Mouse (Mus musculus): ENCODE measurements around the gene Zkscan7. TPM values are rescaled to one million over a fixed set of nuclear protein-coding genes. Genes with fewer than 3 reads are reported as not detected.

The Zkscan7 gene
- polyA plus RNA-seq, 1 experiment, result 6.5 TPM

DNA sequence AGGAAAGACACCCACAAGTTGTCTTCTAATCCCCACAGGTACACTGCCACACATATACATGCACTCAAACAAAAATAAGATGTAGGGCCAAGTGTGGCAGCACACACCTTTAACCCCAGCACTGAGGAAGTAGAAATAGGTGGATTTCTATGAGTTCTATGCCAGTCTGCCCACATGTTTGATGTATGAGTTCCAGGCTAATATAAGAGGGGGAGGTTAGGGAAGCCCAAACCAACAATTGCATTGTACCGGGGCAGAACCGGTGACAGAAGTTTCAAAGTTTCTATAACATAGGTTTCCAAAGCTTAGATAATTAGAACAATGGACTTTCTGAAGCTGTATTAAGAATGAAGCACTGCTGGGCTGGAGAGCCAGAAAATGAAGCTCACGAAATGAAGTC lies 20.6 kb upstream of the Zkscan7 start:
- no peak overlapping the region for H3K27ac ChIP-seq (ENCODE audit: insufficient read depth, low read depth, low read length)
- peaks cover 3% of the 10 kb centered on the region; the same call in 1 of the 2 replicates for H3K4me1 ChIP-seq (ENCODE audit: control insufficient read depth, insufficient read depth, low read length)
- H3K27me3 ChIP-seq (replicated peaks; ENCODE audit: control insufficient read depth, insufficient read depth, low read length), result no peaks in the 10 kb centered on the region
- H3K36me3 ChIP-seq (ENCODE audit: control insufficient read depth, insufficient read depth, low read length), result peaks cover 17% of the 10 kb centered on the region
- TF ChIP-seq CTCF (conservative IDR thresholded peaks at IDR 0.05; ENCODE audit: insufficient read depth, insufficient read length, low read depth, low read length) (no peak), POLR2A (IDR thresholded peaks at IDR 0.05; ENCODE audit: low read depth, low read length) (no peak)
- 52% methylated on average over 3 of the region's 3 CpGs for WGBS
- DNase-seq, result no peak
- H3K4me3 ChIP-seq (ENCODE audit: insufficient read depth, low read depth, low read length), result peak overlapping the region; percentile 28; the same call in 1 of the 2 replicates

GRCm38 (mm10) chr9:122865697-122866166 lies 19.8 kb upstream of the Zkscan7 start, which contains the start of gene Zfp445:
TSS of gene Zfp445 (minus strand) at chr9:122866006.
- peaks cover 3% of the 10 kb centered on the region; the same call in 1 of the 2 replicates for H3K4me1 ChIP-seq (ENCODE audit: control insufficient read depth, insufficient read depth, low read length)
- H3K36me3 ChIP-seq (ENCODE audit: control insufficient read depth, insufficient read depth, low read length), result peaks cover 11% of the 10 kb centered on the region
- TF ChIP-seq CTCF (conservative IDR thresholded peaks at IDR 0.05; ENCODE audit: insufficient read depth, insufficient read length, low read depth, low read length) (no peak), POLR2A (IDR thresholded peaks at IDR 0.05; ENCODE audit: low read depth, low read length) (peak; percentile 43)
- no peaks in the 10 kb centered on the region for H3K27me3 ChIP-seq (replicated peaks; ENCODE audit: control insufficient read depth, insufficient read depth, low read length)
- DNase-seq, result peak; percentile 90
- H3K27ac ChIP-seq (ENCODE audit: insufficient read depth, low read depth, low read length), result peak within 1 kb of the TSS; percentile 78
- WGBS, result under 1% methylated on average over 34 of the region's 34 CpGs
- H3K4me3 ChIP-seq (ENCODE audit: insufficient read depth, low read depth, low read length), result peak within 1 kb of the TSS; percentile 96

DNA sequence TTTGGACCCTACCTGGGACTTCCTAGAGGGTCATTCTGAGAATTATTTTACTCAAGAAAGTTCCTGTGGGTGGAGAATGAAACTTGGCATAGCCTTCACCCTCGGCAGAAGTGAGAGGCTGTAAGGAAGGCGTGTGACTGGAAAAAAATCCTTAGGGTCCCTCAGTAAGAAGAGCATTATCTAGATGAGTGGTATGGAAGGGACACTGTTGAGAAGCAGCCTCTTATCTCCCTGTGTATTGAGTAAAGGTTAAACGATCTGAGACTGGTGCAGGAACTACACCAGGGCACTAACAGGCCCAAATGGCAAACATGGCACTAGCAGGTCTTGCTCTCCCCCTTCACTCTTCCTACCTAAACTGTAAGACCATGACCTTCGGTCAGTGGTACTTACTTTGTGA lies 19.3 kb upstream of the Zkscan7 start:
- DNase-seq, result no peak
- Histone ChIP-seq H3K27me3 (replicated peaks; ENCODE audit: control insufficient read depth, insufficient read depth, low read length) (no peaks in the 10 kb centered on the region), H3K27ac (ENCODE audit: insufficient read depth, low read depth, low read length) (no peak overlapping the region), H3K4me1 (ENCODE audit: control insufficient read depth, insufficient read depth, low read length) (peaks cover 3% of the 10 kb centered on the region; the same call in 1 of the 2 replicates), H3K36me3 (ENCODE audit: control insufficient read depth, insufficient read depth, low read length) (peaks cover 6% of the 10 kb centered on the region), H3K4me3 (ENCODE audit: insufficient read depth, low read depth, low read length) (peak overlapping the region; percentile 96)
- 67% methylated on average over 4 of the region's 4 CpGs for WGBS
- TF ChIP-seq POLR2A (IDR thresholded peaks at IDR 0.05; ENCODE audit: low read depth, low read length) (no peak), CTCF (conservative IDR thresholded peaks at IDR 0.05; ENCODE audit: insufficient read depth, insufficient read length, low read depth, low read length) (no peak)

- Histone ChIP-seq H3K27me3 (replicated peaks; ENCODE audit: control insufficient read depth, insufficient read depth, low read length) (no peaks in the 10 kb centered on the region), H3K4me1 (ENCODE audit: control insufficient read depth, insufficient read depth, low read length) (no peaks in the 10 kb centered on the region; the same call in 1 of the 2 replicates), H3K4me3 (ENCODE audit: insufficient read depth, low read depth, low read length) (no peak overlapping the region), H3K36me3 (ENCODE audit: control insufficient read depth, insufficient read depth, low read length) (no peaks in the 10 kb centered on the region), H3K27ac (ENCODE audit: insufficient read depth, low read depth, low read length) (no peak overlapping the region)
- TF ChIP-seq POLR2A (IDR thresholded peaks at IDR 0.05; ENCODE audit: low read depth, low read length) (no peak), CTCF (conservative IDR thresholded peaks at IDR 0.05; ENCODE audit: insufficient read depth, insufficient read length, low read depth, low read length) (no peak)
- DNase-seq, result peak; percentile 63
- 76% methylated on average over 4 of the region's 4 CpGs for WGBS
These were observed 12.9 kb upstream of the Zkscan7 start for GRCm38 (mm10) chr9:122872595-122872994.

- Histone ChIP-seq H3K4me1 (ENCODE audit: control insufficient read depth, insufficient read depth, low read length) (no peaks in the 10 kb centered on the region; the same call in 1 of the 2 replicates), H3K27me3 (replicated peaks; ENCODE audit: control insufficient read depth, insufficient read depth, low read length) (no peaks in the 10 kb centered on the region), H3K27ac (ENCODE audit: insufficient read depth, low read depth, low read length) (no peak overlapping the region), H3K36me3 (ENCODE audit: control insufficient read depth, insufficient read depth, low read length) (no peaks in the 10 kb centered on the region), H3K4me3 (ENCODE audit: insufficient read depth, low read depth, low read length) (no peak overlapping the region)
- DNase-seq, result peak; percentile 52
- TF ChIP-seq CTCF (conservative IDR thresholded peaks at IDR 0.05; ENCODE audit: insufficient read depth, insufficient read length, low read depth, low read length) (no peak), POLR2A (IDR thresholded peaks at IDR 0.05; ENCODE audit: low read depth, low read length) (no peak)
- WGBS, result 56% methylated on average over 1 of the region's 1 CpGs
These were observed 10.8 kb upstream of the Zkscan7 start for GRCm38 (mm10) chr9:122874653-122875052.

DNA sequence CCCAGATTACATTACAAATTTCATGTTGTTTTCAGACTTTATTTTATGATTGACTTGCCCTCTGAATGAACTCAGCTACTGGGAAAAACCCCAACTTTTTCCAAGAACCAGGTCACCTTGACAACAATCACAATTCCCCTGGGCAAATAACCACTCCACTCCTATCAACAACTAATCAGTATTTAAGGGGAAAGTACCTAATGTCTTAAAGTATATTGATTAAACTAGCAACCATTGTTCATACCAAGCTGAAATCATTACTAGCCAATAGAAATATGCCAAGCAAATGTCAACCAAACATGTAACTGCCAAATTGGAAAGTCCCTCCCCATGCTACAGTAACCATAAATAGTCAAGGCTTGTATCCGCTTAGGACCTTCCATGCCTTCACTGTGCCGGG lies 10.3 kb upstream of the Zkscan7 start:
- no peak overlapping the region for H3K27ac ChIP-seq (ENCODE audit: insufficient read depth, low read depth, low read length)
- no peak overlapping the region for H3K4me3 ChIP-seq (ENCODE audit: insufficient read depth, low read depth, low read length)
- no peaks in the 10 kb centered on the region for H3K36me3 ChIP-seq (ENCODE audit: control insufficient read depth, insufficient read depth, low read length)
- WGBS, result 92% methylated on average over 2 of the region's 2 CpGs
- no peak for TF ChIP-seq POLR2A (IDR thresholded peaks at IDR 0.05; ENCODE audit: low read depth, low read length)
- no peak for TF ChIP-seq CTCF (conservative IDR thresholded peaks at IDR 0.05; ENCODE audit: insufficient read depth, insufficient read length, low read depth, low read length)
- H3K4me1 ChIP-seq (ENCODE audit: control insufficient read depth, insufficient read depth, low read length), result no peaks in the 10 kb centered on the region; the same call in 1 of the 2 replicates
- DNase-seq, result peak; percentile 40
- H3K27me3 ChIP-seq (replicated peaks; ENCODE audit: control insufficient read depth, insufficient read depth, low read length), result no peaks in the 10 kb centered on the region

DNA sequence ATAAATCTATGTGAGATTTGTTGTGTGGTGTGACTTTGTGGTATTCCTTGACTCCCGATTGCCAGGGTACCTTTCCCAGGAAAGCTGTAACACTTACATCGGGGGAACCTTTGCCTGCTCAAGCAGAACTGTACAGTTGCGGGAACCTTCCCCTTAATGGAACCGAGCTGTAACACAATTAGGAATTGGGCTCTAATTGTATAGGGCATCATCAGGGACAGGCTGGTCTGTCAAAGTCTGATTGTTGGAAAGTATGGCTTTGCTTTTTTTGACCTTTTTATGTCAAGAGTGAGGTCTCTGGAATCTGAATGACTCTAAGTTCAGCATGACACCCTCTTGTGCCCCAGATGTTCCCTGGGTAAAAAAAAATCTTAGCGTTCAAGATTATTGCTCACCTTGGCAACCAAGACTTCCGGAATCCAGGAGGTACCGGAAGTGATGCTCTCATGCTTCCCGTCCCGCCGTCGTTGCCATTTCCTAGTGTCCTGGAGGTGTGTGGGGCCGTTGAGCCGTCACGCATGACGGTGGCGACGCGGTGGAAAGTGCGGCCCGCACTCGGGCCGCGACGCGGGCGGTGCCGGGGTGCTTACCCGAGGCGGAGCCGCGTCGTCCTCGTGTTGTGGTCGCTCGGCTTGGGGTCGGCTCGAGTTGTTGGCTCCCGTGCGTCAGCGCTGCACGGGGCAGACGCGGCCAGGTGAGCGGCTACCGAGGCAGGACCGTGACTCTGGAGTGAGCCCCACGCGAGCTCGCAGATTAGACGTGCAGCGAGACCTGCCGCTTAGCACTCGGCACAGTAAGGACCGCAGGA lies 1.1 kb downstream of the Zkscan7 start:
- 6% methylated on average over 54 of the region's 54 CpGs for WGBS
- peak; percentile 86 for DNase-seq
- Histone ChIP-seq H3K36me3 (ENCODE audit: control insufficient read depth, insufficient read depth, low read length) (no peaks in the 10 kb centered on the region), H3K4me3 (ENCODE audit: insufficient read depth, low read depth, low read length) (peak overlapping the region; percentile 66), H3K27me3 (replicated peaks; ENCODE audit: control insufficient read depth, insufficient read depth, low read length) (no peaks in the 10 kb centered on the region), H3K27ac (ENCODE audit: insufficient read depth, low read depth, low read length) (peak overlapping the region; percentile 9; the same call in 1 of the 2 replicates), H3K4me1 (ENCODE audit: control insufficient read depth, insufficient read depth, low read length) (peaks cover 3% of the 10 kb centered on the region; the same call in 1 of the 2 replicates)
- TF ChIP-seq POLR2A (IDR thresholded peaks at IDR 0.05; ENCODE audit: low read depth, low read length) (peak; percentile 27), CTCF (conservative IDR thresholded peaks at IDR 0.05; ENCODE audit: insufficient read depth, insufficient read length, low read depth, low read length) (no peak)

Measured in kidney, adult 2 months (tissue).